Mouse (Mus musculus): ENCODE measurements around the gene Celf2.

DNA sequence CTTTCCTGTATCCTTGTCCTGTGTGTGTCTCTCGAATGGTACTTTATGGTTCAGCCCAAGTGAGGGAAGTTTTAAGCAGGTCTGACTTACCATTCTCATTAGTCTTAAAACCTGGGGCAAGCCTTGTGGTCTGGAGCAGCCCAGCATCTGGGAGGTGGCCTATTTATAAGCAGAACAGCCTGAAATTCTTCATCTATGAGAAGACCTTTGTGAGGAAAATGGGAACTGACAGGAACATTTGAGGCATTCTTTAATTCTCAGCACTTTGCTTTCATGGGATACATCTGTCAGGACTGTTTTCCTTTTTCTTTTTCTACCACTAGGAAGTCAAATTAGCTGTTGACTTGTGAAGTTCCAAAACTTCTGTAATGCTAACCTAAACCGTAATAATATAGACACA, 164.4 kb downstream of the Celf2 start:
- no peak for TF ChIP-seq POLR2A (IDR thresholded peaks at IDR 0.05; ENCODE audit: borderline replicate concordance, low read depth, low read length)
- no peak for TF ChIP-seq CTCF (IDR thresholded peaks at IDR 0.05; ENCODE audit: low read depth, low read length)

All from bone marrow macrophage, adult 2 months (primary cell).